Mouse (Mus musculus): ENCODE data around the gene Erlin1. TPM values are rescaled to one million over a fixed set of nuclear protein-coding genes. Genes with fewer than 3 reads are reported as not detected.

The Erlin1 gene
- polyA plus RNA-seq, 1 experiment from 2014 or later, result 16.1 TPM

DNA sequence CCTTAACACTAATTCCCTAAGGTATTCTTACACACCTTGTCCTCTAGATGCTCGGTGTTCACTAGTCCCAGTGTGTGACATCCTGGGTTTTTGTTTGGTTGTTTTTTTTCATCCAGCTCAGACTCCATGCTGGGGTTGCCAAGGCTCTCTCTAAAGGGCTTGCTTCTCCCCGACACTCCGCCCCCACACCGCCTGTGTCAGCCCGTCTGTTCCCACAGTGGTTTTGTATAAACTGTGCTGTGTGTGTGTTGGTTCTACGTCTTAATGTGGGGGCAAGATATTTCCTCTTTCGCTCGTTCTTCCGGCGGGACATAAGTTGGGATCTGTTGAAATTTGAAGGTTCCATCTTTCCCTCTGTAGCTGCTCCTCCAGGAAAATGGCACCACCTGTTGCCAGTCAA, 71.5 kb downstream of the Erlin1 start:
- whole genome bisulfite sequencing, result 79% methylated on average over 10 of the region's 10 CpGs
- Histone ChIP-seq H3K4me2 (ENCODE audit: low read depth, low read length) (no peak overlapping the region), H3K27me3 (ENCODE audit: control insufficient read depth, insufficient read depth, low read length) (no peaks in the 10 kb centered on the region), H3K9me3 (replicated peaks; ENCODE audit: control insufficient read depth, low read length) (no peaks in the 10 kb centered on the region), H3K36me3 (ENCODE audit: control insufficient read depth, insufficient read depth) (no peaks in the 10 kb centered on the region), H3K9ac (ENCODE audit: low read length) (no peak overlapping the region), H3K27ac (ENCODE audit: low read length) (no peak overlapping the region), H3K4me3 (ENCODE audit: low read length) (no peak overlapping the region), H3K4me1 (ENCODE audit: control insufficient read depth, insufficient read depth, low read length) (0 out of 2 replicates have a peak, but pooled peaks cover 5% of the 10 kb centered on the region)
- no peak for ATAC-seq (replicated peaks; ENCODE audit: extremely low read depth, insufficient read depth, low FRiP score)

DNA sequence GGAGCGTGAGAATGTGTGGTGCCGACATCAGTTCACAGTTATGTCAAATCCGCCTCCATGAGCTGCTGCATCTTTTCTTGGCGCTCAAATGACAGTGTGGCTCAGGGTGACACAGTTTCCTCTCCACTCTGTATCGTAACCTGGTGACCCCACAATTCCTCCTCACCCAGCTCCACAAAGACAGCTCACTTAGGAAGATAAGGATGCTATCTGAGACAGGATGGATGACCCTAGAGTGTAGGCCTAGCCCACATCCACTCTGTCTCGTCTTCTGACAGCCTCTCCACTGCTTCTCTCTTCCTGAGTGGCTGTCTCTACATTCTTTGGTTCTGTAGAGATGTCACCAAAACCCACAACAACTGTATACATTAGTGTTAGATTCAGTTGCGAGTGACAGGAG, 74.2 kb downstream of the Erlin1 start:
- H3K27me3 ChIP-seq (ENCODE audit: control insufficient read depth, insufficient read depth, low read length), result no peaks in the 10 kb centered on the region
- no peaks in the 10 kb centered on the region for H3K9me3 ChIP-seq (replicated peaks; ENCODE audit: control insufficient read depth, low read length)
- WGBS, result 24% methylated on average over 7 of the region's 7 CpGs
- H3K4me1 ChIP-seq (ENCODE audit: control insufficient read depth, insufficient read depth, low read length), result 0 out of 2 replicates have a peak, but pooled peaks cover 5% of the 10 kb centered on the region
- H3K36me3 ChIP-seq (ENCODE audit: control insufficient read depth, insufficient read depth), result no peaks in the 10 kb centered on the region
- H3K9ac ChIP-seq (ENCODE audit: low read length), result no peak overlapping the region
- no peak overlapping the region for H3K4me2 ChIP-seq (ENCODE audit: low read depth, low read length)
- no peak overlapping the region for H3K4me3 ChIP-seq (ENCODE audit: low read length)
- no peak overlapping the region for H3K27ac ChIP-seq (ENCODE audit: low read length)
- ATAC-seq (replicated peaks; ENCODE audit: extremely low read depth, insufficient read depth, low FRiP score), result peak; percentile 67

DNA sequence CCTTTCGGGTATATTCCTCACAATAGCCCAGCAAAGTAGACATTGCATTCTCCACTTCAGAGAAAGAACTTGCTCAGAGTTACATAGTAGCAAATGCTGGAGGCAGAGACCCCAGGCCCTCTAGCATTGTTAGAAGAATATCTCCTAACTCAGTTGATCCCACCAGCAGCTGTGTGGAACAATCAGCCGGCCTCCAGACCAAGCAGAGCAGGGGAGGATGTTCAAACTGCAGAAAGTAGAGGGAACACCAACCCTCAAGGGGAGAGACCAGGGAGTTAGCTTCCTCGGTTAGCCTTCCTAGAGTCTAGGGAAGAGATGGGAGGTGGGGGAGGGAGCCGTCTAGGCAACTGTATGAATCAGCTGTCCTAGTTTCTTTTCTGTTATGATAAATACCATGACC, 77.1 kb downstream of the Erlin1 start:
- Histone ChIP-seq H3K4me2 (ENCODE audit: low read depth, low read length) (no peak overlapping the region), H3K27ac (ENCODE audit: low read length) (no peak overlapping the region), H3K27me3 (ENCODE audit: control insufficient read depth, insufficient read depth, low read length) (no peaks in the 10 kb centered on the region), H3K4me1 (ENCODE audit: control insufficient read depth, insufficient read depth, low read length) (0 out of 2 replicates have a peak, but pooled peaks cover 5% of the 10 kb centered on the region), H3K4me3 (ENCODE audit: low read length) (no peak overlapping the region), H3K9me3 (replicated peaks; ENCODE audit: control insufficient read depth, low read length) (no peaks in the 10 kb centered on the region), H3K9ac (ENCODE audit: low read length) (no peak overlapping the region), H3K36me3 (ENCODE audit: control insufficient read depth, insufficient read depth) (no peaks in the 10 kb centered on the region)
- no peak for ATAC-seq (replicated peaks; ENCODE audit: extremely low read depth, insufficient read depth, low FRiP score)
- WGBS, result 56% methylated on average over 4 of the region's 4 CpGs

DNA sequence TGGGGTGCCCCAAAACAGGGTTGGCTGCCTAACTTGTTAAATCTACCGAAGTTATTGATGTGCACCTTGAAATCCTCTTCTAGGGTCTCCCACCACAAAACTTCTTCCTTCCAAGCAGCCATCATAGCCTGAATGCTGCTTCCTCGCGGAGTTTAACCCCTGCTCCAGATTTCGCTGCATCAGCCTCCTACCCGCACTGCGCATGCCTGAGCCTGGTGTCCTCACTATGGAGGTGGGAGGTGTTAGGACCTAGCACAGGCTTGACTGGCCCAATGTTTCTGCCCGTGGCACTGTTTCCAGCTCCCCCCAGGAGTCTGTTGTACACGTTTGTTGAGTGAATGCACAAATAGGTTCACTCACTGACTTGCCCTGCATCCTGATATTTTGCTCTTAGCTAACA, 79.2 kb downstream of the Erlin1 start:
- 0 out of 2 replicates have a peak, but pooled peaks cover 4% of the 10 kb centered on the region for H3K4me1 ChIP-seq (ENCODE audit: control insufficient read depth, insufficient read depth, low read length)
- no peaks in the 10 kb centered on the region for H3K9me3 ChIP-seq (replicated peaks; ENCODE audit: control insufficient read depth, low read length)
- H3K4me3 ChIP-seq (ENCODE audit: low read length), result no peak overlapping the region
- peaks cover 2% of the 10 kb centered on the region; the same call in 1 of the 2 replicates for H3K27me3 ChIP-seq (ENCODE audit: control insufficient read depth, insufficient read depth, low read length)
- no peak for ATAC-seq (replicated peaks; ENCODE audit: extremely low read depth, insufficient read depth, low FRiP score)
- 76% methylated on average over 8 of the region's 8 CpGs for WGBS
- no peak overlapping the region for H3K4me2 ChIP-seq (ENCODE audit: low read depth, low read length)
- H3K36me3 ChIP-seq (ENCODE audit: control insufficient read depth, insufficient read depth), result no peaks in the 10 kb centered on the region
- H3K9ac ChIP-seq (ENCODE audit: low read length), result no peak overlapping the region
- H3K27ac ChIP-seq (ENCODE audit: low read length), result no peak overlapping the region

DNA sequence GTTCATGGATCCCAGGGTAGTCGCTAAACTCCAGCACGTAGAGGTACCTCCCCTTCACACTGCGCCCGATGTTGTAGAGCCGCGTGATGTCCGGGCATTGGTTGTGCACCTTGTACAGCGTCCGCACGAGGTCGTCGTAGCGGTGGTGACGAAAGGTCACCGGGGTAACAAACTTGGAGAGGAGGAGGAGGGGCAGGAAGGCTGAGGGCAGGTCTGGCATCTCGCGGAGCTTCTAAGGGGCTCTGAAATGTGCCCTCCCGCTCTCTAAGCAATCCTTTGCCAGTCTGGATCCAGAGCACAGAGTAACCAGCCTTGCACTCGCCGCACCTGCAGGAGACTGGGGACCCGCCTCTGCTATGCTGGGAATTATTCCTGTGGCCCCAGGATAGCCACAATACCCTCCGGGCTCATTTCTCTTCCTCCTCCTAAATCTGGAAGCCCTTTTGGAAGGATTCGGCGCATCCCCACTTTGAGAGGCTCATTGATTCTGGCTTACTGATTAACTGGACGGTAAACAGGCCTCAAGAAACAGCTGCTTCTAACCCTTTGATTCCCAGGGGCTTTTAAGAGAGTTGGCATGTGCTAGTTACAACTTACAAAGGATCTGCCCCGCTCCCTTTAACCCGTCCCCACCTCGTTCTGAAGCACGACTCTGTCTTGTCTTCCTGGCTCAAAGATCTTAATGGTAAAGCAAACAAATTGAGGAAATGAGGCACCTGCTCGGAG, 83.4 kb downstream of the Erlin1 start, which contains the start of gene Cpn1:
TSS of gene Cpn1 (minus strand) at position 488 of the 726 bp plus-strand sequence.
- Histone ChIP-seq H3K4me2 (ENCODE audit: low read depth, low read length) (peak within 1 kb of the TSS; percentile 31; the same call in 1 of the 2 replicates), H3K9me3 (replicated peaks; ENCODE audit: control insufficient read depth, low read length) (no peaks in the 10 kb centered on the region), H3K9ac (ENCODE audit: low read length) (no peak within 1 kb of the TSS), H3K4me3 (ENCODE audit: low read length) (0 out of 2 replicates have a peak within 1 kb of the TSS, but pooled peaks have one; percentile 9), H3K27ac (ENCODE audit: low read length) (no peak within 1 kb of the TSS), H3K4me1 (ENCODE audit: control insufficient read depth, insufficient read depth, low read length) (no peaks in the 10 kb centered on the region), H3K36me3 (ENCODE audit: control insufficient read depth, insufficient read depth) (no peaks in the 10 kb centered on the region), H3K27me3 (ENCODE audit: control insufficient read depth, insufficient read depth, low read length) (peaks cover 4% of the 10 kb centered on the region; the same call in 1 of the 2 replicates)
- WGBS, result 25% methylated on average over 30 of the region's 30 CpGs
- ATAC-seq (replicated peaks; ENCODE audit: extremely low read depth, insufficient read depth, low FRiP score), result no peak; the same call in 1 of the 2 replicates

Other genes with a start within 250 kb of the Erlin1 start
- gene Dnmbp, start 129.6 kb downstream of the Erlin1 start, polyA plus RNA-seq (2015; fragmentation: Nextera tagmentation; extraction: Ambion mirVana), result 8.5 and 9.8 TPM in 2 replicates
- gene Cpn1, start 83.2 kb downstream of the Erlin1 start, polyA plus RNA-seq (2015; fragmentation: Nextera tagmentation; extraction: Ambion mirVana), result 0.45 and 0.57 TPM in 2 replicates
- not detected in 2 replicates for gene Cyp2c23, start 40.6 kb downstream of the Erlin1 start, polyA plus RNA-seq (2015; fragmentation: Nextera tagmentation; extraction: Ambion mirVana)
- 28.0 and 31.5 TPM in 2 replicates for gene Chuk, start 37.7 kb upstream of the Erlin1 start, polyA plus RNA-seq (2015; fragmentation: Nextera tagmentation; extraction: Ambion mirVana)
- 17.1 and 19.9 TPM in 2 replicates for gene Cwf19l1, start 66.1 kb upstream of the Erlin1 start, polyA plus RNA-seq (2015; fragmentation: Nextera tagmentation; extraction: Ambion mirVana)
- 50.0 and 63.3 TPM in 2 replicates for gene Bloc1s2, start 76.7 kb upstream of the Erlin1 start, polyA plus RNA-seq (2015; fragmentation: Nextera tagmentation; extraction: Ambion mirVana)
- gene Pkd2l1, start 122.7 kb upstream of the Erlin1 start, polyA plus RNA-seq (2015; fragmentation: Nextera tagmentation; extraction: Ambion mirVana), result 0.04 TPM in 1 of 2 replicates, not detected in the other
- 0.16 and 0.40 TPM in 2 replicates for gene Scd3, start 133.5 kb upstream of the Erlin1 start, polyA plus RNA-seq (2015; fragmentation: Nextera tagmentation; extraction: Ambion mirVana)
- 134 and 148 TPM in 2 replicates for gene Scd2, start 223.9 kb upstream of the Erlin1 start, polyA plus RNA-seq (2015; fragmentation: Nextera tagmentation; extraction: Ambion mirVana)